Mouse (Mus musculus): ENCODE data around the gene Wdr90. TPM values are rescaled to one million over a fixed set of nuclear protein-coding genes. Genes with fewer than 3 reads are reported as not detected.
"Not testable (repeated sequence)": the region's sequence is repeated elsewhere in the genome, so short reads cannot be mapped to it uniquely, and the experiment has no call there.

The Wdr90 gene
- total RNA-seq, 1 experiment = 24.7 TPM

DNA sequence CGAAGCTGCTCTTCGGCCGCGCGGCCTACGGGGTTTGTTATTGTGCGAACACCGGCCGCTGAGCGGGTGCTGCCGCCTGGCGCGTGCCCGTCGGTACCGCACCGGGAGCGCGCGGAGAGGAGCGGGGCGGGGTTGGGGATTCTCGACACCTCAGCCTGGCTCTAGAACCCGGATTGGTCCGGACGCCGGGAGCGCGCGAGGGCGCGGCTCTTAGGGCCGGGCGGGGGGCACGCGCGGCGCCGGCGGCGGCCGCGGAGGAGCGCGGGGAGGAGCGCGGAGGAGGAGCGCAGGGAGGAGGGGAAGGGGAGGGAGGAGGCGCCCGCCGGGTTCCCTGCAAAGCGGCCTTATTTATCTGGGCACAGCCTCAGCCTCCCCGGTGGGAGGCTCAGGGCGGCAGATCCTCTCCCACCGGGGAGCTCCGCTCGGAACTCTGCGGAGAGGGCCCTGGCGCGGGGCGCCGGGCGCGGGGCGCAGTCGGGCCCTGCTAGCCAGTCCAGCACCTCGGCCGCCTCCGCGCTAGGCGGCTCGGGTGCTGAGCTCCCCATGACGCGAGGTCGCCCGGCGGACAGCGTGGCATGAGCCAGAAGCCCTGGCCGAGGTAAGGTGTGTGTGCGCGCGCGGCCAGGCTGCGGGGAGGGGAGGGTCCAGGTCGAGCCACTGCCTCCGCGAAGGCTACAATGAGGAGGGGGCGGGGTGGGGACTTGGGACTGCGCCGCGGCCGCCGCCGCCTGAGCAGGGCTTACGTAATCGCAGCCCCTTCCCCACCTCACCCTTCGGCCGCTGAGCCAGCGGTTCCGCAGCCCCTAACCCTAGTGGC is 52.3 kb downstream of the Wdr90 start, which contains the start of gene Fbxl16:
Fbxl16 (plus strand) TSS at position 297 of the 817 bp plus-strand sequence.
- Histone ChIP-seq H3K27ac (ENCODE audit: insufficient read depth, low read depth, low read length, poor library complexity, severe bottlenecking) (no peak within 1 kb of the TSS), H3K36me3 (ENCODE audit: control insufficient read depth, insufficient read depth, low read length, poor library complexity, severe bottlenecking) (no peaks in the 10 kb centered on the region)
- in situ Hi-C loops (cut with MboI; ENCODE audit: low sequenced_read_pairs in 2 of 2, unreplicated experiment in 2 of 2) = no loop called here

GRCm38 (mm10) chr17:25808028-25808427 is 53.3 kb downstream of the Wdr90 start:
- Histone ChIP-seq H3K27ac (ENCODE audit: insufficient read depth, low read depth, low read length, poor library complexity, severe bottlenecking) (no peak overlapping the region), H3K9me3 (ENCODE audit: control insufficient read depth, insufficient read depth, low read depth, low read length) (no peaks in the 10 kb centered on the region), H3K4me1 (ENCODE audit: control insufficient read depth in 2 of 2, insufficient read depth in 2 of 2, low read length in 2 of 2, poor library complexity in 1 of 2) (peaks cover 0 to 8% of the 10 kb centered on the region in 2 experiments; a peak in 2 of 4 replicates), H3K4me3 (ENCODE audit: insufficient read depth in 1 of 2, low read depth in 1 of 2, low read length in 2 of 2, poor library complexity in 1 of 2, severe bottlenecking in 1 of 2) (peak overlapping the region; percentile 68 to 76; a peak in 2 of 4 replicates), H3K36me3 (ENCODE audit: control insufficient read depth, insufficient read depth, low read length, poor library complexity, severe bottlenecking) (no peaks in the 10 kb centered on the region), H3K9ac (ENCODE audit: insufficient read depth, low read depth, low read length, poor library complexity, severe bottlenecking) (no peak overlapping the region)
- TF ChIP-seq CHD2 (IDR thresholded peaks at IDR 0.05; ENCODE audit: low read depth, low read length) (no peak), HCFC1 (IDR thresholded peaks at IDR 0.05; ENCODE audit: borderline replicate concordance, insufficient read depth, low read length) (no peak)
- no peak for DNase-seq (ENCODE audit: low read depth, low spot score)
- in situ Hi-C loops (cut with MboI; ENCODE audit: low sequenced_read_pairs in 2 of 2, unreplicated experiment in 2 of 2) = no loop called here

More for the DNA sequence above, 52.3 kb downstream of the Wdr90 start, which contains the start of gene Fbxl16:
- no peak for DNase-seq (ENCODE audit: low read depth, low spot score)
- no peak for TF ChIP-seq CHD2 (IDR thresholded peaks at IDR 0.05; ENCODE audit: low read depth, low read length)
- no peak for TF ChIP-seq MAFK (IDR thresholded peaks at IDR 0.05; ENCODE audit: insufficient read depth, low read depth, low read length)
- TF ChIP-seq ZC3H11A (IDR thresholded peaks at IDR 0.05; ENCODE audit: borderline replicate concordance, low read depth, low read length) = no peak
- no peak for TF ChIP-seq ZNF384 (IDR thresholded peaks at IDR 0.05; ENCODE audit: low read depth, low read length)
- no peak for TF ChIP-seq HCFC1 (IDR thresholded peaks at IDR 0.05; ENCODE audit: borderline replicate concordance, insufficient read depth, low read length)
- peaks cover 0 to 5% of the 10 kb centered on the region in 2 experiments; a peak in 2 of 4 replicates for H3K4me1 ChIP-seq (ENCODE audit: control insufficient read depth in 2 of 2, insufficient read depth in 2 of 2, low read length in 2 of 2, poor library complexity in 1 of 2)
- no peaks in the 10 kb centered on the region for H3K9me3 ChIP-seq (ENCODE audit: control insufficient read depth, insufficient read depth, low read depth, low read length)
- peak within 1 kb of the TSS; percentile 68 to 76 for H3K4me3 ChIP-seq (ENCODE audit: insufficient read depth in 1 of 2, low read depth in 1 of 2, low read length in 2 of 2, poor library complexity in 1 of 2, severe bottlenecking in 1 of 2)
- H3K9ac ChIP-seq (ENCODE audit: insufficient read depth, low read depth, low read length, poor library complexity, severe bottlenecking) = peak within 1 kb of the TSS; percentile 69

- in situ Hi-C loops (cut with MboI; ENCODE audit: low sequenced_read_pairs in 2 of 2, unreplicated experiment in 2 of 2); H3K36me3 ChIP-seq (ENCODE audit: control insufficient read depth, insufficient read depth, low read length, poor library complexity, severe bottlenecking); H3K27ac ChIP-seq (ENCODE audit: insufficient read depth, low read depth, low read length, poor library complexity, severe bottlenecking); H3K9me3 ChIP-seq (ENCODE audit: control insufficient read depth, insufficient read depth, low read depth, low read length); DNase-seq (ENCODE audit: low read depth, low spot score); H3K4me3 ChIP-seq (ENCODE audit: insufficient read depth in 1 of 2, low read depth in 1 of 2, low read length in 2 of 2, poor library complexity in 1 of 2, severe bottlenecking in 1 of 2); H3K9ac ChIP-seq (ENCODE audit: insufficient read depth, low read depth, low read length, poor library complexity, severe bottlenecking); H3K4me1 ChIP-seq (ENCODE audit: control insufficient read depth in 2 of 2, insufficient read depth in 2 of 2, low read length in 2 of 2, poor library complexity in 1 of 2): not testable (repeated sequence)
Measured at GRCm38 (mm10) chr17:25807452-25807851, 53.8 kb downstream of the Wdr90 start.

GRCm38 (mm10) chr17:25806507-25806906 is 54.8 kb downstream of the Wdr90 start:
- Histone ChIP-seq H3K36me3 (ENCODE audit: control insufficient read depth, insufficient read depth, low read length, poor library complexity, severe bottlenecking) (no peaks in the 10 kb centered on the region), H3K9me3 (ENCODE audit: control insufficient read depth, insufficient read depth, low read depth, low read length) (no peaks in the 10 kb centered on the region), H3K4me3 (ENCODE audit: insufficient read depth in 1 of 2, low read depth in 1 of 2, low read length in 2 of 2, poor library complexity in 1 of 2, severe bottlenecking in 1 of 2) (no peak overlapping the region), H3K9ac (ENCODE audit: insufficient read depth, low read depth, low read length, poor library complexity, severe bottlenecking) (no peak overlapping the region), H3K4me1 (ENCODE audit: control insufficient read depth in 2 of 2, insufficient read depth in 2 of 2, low read length in 2 of 2, poor library complexity in 1 of 2) (peaks cover 0 to 8% of the 10 kb centered on the region in 2 experiments; a peak in 2 of 4 replicates), H3K27ac (ENCODE audit: insufficient read depth, low read depth, low read length, poor library complexity, severe bottlenecking) (no peak overlapping the region)
- DNase-seq (ENCODE audit: low read depth, low spot score) = no peak
- TF ChIP-seq ZC3H11A (IDR thresholded peaks at IDR 0.05; ENCODE audit: borderline replicate concordance, low read depth, low read length) = no peak
- TF ChIP-seq CHD2 (IDR thresholded peaks at IDR 0.05; ENCODE audit: low read depth, low read length) = no peak
- TF ChIP-seq HCFC1 (IDR thresholded peaks at IDR 0.05; ENCODE audit: borderline replicate concordance, insufficient read depth, low read length) = no peak
- TF ChIP-seq ZNF384 (IDR thresholded peaks at IDR 0.05; ENCODE audit: low read depth, low read length) = no peak
- TF ChIP-seq MAFK (IDR thresholded peaks at IDR 0.05; ENCODE audit: insufficient read depth, low read depth, low read length) = no peak
- in situ Hi-C loops (cut with MboI; ENCODE audit: low sequenced_read_pairs in 2 of 2, unreplicated experiment in 2 of 2) = no loop called here
